Mouse (Mus musculus) monocyte, adult 2 months (primary cell): ENCODE results near the gene Ly6g6e.
A peak's percentile ranks its signal among the peaks of the same experiment; 100 is the strongest.

Source experiments
- DNase-seq, 2 experiments: peaks; one replicate each; pipeline ENCODE4 v3.0.0; 2022; ENCODE audit warnings: low spot score in 2 of 2, low read depth in 1 of 2

Gene Ly6g6e

DNA sequence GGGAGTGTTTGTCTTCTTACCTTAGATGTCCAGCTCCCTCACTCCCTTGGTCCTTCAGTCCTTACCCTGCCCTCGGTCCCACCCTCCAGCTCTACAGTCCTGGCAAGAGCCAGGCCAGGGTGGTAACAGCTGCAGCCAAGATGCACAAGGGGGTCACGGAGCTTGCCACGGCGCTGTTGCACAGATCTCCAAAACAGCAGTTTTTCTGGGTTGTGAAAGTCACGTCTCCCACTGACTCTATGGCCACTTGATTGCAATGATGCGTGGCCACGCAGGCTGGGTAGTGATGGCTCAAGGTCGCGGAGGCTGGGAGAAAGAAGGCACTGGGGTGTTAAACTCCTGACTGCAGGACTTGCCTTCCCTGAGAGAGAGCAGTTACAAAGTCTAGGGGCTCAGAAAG lies 5.2 kb upstream of the Ly6g6e start:
- no peak for DNase-seq

DNA sequence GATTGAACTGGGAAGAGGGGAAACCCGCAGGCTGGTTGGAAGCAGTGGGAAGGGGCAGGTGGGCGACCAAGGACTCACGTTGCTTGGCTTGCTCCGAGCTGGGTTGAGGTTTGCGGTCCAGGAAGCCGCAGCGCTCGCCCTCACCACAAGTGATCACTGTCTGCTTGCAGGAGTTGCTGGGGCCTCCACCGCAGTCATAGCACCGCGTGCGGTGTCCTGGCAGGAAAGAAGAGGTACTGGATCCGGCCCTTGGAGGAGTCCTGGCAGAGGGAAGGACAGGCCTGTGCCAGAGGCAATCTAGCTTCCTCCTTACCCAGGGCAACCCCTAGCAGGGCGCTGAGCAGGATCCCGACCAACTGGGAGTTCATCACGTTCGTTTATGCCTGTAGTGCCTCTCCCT lies 2.6 kb upstream of the Ly6g6e start:
- no peak for DNase-seq

DNA sequence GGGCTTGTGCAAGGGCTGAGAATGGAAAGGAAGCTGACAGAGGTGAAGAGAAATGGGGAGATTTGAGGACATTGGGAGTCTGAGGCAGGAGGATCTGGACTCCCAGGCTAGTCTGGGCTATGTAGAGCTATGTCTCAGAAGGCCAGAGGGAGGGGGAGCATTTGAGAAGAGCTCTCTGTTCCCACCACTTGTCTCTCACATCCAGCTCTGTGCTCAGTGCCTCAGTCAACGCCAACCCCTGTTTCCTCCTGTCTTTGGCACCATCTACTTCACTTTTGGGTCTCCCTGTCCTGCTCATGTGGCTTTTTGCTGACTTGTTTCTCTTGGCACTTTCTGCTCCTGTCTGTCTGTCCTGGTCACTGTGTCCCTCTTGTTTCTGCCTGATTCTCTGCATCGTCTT lies 583 bp downstream of the Ly6g6e start:
- DNase-seq, result no peak

DNA sequence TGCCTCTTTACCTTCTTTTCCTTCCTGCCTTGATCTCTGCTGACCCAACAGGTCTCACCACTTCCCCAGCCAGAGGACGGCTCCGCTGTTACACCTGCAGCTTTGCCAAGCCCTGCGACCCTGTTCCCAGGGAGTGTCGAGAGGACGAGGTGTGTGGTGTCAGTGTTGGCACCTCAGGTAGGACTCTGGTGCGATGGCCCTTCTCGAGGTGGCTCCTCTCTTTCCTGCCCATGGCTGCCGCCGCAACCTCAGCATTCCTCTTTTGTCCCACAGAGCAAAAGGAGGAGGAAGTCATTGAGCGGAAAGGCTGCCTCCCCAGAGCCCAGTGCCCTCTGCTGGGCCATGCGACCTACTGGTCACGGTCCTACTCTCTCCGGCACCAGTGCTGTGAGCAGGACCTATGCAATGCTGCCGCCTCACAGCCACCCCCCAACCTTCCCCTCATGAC lies 1.1 kb downstream of the Ly6g6e start, which contains the start of gene Ly6g6d:
Gene Ly6g6d, minus strand, starts transcription at position 280 of the 448 bp plus-strand sequence.
- peak in 1 of 2 experiments; percentile 16 for DNase-seq

DNA sequence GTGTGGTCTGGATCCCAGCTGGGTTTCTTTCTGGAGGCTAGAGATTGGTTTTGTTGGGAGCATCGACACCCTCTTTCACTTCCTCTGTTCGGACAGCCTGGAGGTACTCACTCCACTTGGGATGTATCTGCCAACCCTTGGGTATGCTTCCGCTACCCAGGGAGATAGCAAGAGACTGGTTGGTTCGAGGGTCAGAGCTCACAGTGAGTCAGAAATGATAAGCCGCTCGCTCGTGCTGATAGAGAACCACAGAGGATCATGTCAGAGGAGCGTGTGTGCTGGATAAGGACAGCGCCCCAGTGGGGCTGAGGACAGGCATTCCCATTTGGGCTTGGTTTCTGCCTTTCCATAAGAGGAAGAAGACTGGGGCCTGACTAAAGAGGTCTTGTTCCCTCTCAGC lies 3.1 kb downstream of the Ly6g6e start:
- no peak for DNase-seq

DNA sequence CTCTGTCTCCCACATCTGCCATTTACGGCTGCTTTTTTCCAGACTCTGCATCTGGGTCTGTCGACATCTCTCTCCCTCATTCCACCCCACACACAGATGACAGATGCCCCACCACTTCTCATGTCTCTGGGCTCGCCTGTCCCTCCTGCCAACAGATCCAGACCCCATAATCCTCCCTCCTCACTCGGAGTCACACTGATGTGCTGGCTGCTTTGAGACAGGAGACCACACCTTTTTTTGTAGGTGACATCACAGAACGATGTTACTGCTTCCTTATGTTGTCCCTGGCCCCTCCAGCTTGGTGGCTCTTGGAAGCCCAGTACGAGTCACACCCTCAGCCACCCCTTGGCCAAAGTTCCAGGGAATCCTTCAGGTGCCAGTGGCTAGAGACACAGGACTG lies 3.5 kb downstream of the Ly6g6e start:
- no peak for DNase-seq

DNA sequence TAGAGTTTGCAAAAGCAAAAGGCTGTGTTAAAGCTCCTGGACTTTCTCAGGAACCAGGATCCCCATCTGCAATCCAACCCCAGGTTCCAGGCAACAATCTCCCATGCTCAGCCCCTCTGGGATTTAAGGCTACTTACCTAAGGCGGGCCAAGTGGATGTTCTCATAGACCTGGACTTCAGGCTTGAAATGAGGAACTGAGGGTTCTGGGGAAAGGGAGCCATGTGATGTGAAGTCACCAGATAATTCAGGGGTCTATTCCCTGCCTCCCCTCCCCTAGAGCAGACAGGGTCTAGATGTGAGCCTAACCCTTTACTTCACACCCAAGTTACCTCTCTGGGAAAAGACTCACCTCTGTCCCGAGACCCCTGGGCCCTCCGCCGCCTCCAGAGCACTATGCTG lies 4.0 kb downstream of the Ly6g6e start:
- no peak for DNase-seq

DNA sequence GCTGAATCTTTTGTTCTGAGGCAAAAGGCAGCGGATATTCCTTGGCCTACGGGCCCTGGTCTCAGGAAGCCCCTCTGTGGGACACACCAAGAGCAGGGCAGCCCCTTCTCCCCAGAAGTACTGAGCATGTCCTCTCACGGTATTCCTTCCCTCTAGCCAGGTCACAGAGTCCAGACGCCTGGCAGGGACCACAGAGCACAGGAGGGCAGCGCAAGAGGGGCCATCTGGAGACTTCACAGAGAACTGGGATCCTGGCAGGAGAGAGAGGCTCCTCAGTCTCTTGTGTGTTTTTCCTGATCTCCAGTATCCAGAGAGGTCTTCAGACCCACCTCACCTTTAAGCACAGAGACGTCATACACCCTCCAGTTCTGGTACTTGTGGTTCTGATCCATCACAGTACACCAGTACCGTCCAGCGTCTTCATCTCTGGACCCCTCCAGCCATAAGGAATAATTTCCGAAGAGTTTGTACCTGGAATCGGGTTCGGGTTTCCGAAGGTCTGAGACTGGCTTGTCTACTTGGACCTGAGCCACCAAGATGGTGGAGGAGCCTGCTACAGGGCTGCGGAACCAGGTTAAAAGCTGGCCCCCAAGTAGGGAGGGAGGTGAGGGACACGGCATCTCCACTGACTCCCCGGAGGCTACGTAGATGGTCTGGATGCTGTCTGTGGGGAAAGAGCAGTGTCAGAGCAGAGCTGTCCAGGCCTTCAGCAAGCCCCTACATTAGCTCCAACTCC lies 6.3 kb downstream of the Ly6g6e start:
- DNase-seq, result no peak

DNA sequence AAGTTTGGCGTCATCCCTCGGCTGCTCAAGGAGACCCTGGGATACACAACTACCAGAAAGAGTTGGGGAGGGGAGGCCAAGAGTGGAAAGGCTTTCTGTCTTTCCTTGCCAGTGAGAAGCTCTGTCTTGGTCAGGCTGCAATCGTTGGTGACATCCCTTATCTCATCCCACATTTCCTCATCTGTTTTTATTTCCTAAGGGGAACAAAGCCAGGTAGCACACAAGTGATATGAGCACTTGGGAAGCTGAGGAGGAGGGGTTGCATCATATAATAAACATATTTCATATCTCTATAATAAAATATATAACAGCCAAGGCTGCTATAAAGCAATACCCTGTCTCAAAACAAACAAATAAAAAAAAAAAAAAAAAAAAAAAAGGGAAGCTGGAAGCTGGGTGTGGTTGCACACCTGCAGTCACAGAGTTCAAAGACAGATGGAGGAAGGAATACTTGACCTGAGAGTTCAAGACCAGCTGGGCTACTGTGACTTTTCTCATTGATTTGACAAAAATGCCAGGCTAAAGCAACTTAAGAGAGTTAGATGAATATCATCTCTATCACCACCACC lies 7.3 kb downstream of the Ly6g6e start:
- DNase-seq, result no peak

DNA sequence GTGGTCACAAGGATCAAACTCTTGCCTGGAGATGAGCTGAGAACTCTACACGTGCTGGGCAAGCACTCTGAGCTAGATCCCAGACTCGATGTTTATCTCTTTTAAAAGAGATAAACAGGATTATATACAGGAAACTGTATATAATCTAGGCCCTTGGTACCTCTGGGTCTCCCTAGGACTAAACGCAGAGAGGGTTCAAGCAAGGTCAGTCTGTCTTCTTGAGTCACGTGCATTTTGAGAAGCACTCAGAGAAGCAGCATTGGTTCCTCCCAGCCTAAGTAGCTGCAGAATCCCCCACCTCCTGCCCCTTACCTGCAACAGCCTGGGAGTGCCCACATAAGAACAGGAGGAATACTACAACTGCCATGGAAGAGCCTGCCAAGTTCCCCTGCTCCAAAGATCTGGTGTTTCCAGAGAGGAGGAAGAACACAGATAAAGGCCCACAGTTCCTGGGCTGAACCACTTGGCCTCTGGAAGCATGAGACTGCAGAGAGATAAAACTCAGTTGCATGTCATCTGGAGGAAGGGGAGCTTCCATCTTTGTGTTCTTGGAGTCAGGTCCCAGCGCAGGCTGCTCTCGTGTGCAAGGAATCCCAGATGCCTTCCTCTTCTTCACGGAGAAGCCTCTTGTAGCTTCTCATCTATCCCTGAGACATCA lies 8.6 kb downstream of the Ly6g6e start, which contains the start of gene Ly6g6f:
Gene Ly6g6f, minus strand, starts transcription at position 403 of the 658 bp plus-strand sequence.
- DNase-seq, result no peak

DNA sequence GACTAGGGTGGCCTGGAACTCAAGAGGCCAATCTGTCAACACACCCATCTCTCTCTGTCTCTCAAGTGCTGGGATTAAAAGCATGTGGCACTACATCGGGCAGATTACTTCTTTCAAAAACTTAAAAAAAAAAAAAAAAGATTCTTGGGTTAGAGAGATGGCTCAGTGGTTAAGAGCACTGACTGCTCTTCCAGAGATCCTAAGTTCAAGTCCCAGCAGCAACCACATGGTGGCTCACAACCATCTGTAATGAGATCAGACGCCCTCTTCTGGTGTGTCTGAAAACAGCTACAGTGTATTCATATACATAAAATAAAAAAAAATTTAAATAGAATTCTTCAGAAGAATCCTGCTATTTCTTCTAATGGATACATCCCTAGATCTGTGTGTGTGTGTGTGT lies 11.4 kb downstream of the Ly6g6e start:
- no peak for DNase-seq

DNA sequence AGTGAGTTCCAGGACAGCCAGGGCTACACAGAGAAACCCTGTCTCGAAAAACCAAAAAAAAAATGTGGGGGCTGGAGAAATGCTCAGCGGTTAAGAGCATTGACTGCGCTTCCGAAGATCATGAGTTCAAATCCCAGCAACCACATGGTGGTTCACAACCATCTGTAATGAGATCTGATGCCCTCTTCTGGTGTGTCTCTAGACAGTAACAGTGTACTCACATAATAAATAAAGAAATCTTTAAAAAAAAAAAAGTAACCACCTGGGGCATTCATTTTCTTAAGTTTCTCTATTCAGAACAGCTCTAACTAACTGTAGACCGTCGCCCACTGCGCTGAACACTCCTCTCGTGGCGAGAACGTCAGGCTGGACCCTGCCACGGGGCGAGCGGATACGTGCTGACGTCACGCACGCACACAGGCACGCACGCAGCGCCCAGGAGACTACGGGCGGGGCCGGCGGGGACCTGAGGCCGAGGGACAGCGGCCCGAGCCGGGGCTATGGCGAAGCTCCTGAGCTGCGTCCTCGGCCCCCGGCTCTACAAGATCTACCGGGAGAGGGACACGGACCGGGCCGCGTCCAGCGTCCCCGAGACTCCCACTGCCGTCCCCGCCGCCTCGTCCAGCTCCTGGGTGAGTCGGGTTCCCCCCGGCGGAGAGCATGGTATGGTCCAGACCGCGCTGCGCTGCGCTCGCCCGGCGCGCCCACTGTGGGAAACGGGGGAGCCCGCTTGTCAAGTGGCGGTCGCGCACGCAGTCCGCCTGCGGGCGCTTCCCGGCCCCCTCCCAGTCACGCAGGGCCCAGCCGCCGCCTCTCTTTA lies 12.3 kb downstream of the Ly6g6e start, which contains the start of gene Abhd16a:
Gene Abhd16a, plus strand, starts transcription at position 439 of the 820 bp plus-strand sequence.
- DNase-seq, result peak; percentile 79 to 92

DNA sequence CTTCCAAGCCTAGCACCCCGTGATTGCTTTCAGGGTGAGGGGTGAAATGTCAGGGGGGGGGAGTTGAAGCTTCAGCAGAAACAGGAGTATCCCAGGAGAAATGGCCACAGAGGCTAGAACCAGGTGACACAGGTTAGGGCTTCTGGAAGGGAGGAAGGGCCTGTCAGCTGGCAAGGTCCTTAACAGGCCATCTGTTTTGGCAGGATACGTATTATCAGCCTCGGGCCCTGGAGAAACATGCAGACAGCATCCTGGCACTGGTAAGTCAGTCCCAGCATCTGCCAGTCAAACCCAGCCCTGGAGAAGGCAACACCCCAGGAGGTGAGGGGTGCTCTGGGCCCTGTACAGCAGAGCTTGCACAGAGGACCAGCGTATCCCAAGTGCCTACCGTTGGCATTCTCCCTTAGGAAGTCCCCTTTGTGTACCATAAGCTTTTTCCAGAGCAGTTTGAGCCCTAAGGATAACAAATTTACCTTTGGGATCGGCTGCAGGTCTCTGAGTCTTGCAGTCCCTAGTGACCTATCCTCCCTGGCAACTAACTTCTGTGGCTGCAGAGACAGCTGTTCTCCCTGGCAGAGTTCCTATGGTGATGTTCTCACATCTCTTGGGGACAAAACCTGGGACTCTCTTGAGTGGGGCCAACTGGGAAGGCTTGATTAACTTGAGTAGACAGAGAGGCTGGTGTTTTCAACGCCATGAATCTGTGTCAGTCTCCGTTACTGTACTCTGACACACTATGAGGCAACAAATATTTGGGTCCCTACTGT lies 13.6 kb downstream of the Ly6g6e start:
- DNase-seq, result no peak

DNA sequence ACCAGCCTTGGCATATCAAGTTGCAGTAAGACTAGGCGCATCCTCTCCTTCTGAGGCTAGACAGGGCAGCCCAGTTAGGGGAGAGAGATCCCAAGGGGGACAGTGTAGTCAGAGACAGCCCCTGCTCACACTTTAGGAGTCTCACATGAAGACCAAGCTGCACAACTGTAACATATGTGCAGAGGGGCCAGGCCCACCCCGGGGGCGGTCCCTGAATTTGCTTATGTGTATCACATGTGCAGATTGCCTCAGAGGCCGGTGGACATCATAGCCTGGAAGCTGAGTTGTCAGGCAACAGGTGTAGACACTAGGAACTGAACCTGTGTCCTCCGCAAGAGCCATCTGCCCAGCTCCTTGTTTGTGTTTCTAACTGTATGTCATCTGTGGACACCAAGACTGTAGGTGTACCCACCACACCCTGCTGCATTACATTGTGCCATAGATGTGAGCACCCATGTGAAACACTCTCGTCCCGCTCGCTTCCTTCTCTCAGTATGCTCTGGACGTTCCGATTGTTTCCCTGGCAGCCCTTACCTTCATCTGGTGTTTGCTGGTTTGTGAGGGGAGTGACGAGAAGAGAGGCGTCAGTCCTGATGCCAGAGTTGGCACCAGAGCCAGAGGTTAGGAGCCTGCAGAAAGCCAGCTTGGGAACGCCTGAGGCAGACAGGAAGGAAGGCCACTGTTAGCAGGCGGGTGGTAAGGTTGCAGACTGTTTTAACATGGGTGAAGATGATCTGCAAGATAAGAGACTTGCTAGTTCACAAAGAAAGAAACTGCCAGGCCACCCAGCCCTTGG lies 15.9 kb downstream of the Ly6g6e start:
- no peak for DNase-seq

DNA sequence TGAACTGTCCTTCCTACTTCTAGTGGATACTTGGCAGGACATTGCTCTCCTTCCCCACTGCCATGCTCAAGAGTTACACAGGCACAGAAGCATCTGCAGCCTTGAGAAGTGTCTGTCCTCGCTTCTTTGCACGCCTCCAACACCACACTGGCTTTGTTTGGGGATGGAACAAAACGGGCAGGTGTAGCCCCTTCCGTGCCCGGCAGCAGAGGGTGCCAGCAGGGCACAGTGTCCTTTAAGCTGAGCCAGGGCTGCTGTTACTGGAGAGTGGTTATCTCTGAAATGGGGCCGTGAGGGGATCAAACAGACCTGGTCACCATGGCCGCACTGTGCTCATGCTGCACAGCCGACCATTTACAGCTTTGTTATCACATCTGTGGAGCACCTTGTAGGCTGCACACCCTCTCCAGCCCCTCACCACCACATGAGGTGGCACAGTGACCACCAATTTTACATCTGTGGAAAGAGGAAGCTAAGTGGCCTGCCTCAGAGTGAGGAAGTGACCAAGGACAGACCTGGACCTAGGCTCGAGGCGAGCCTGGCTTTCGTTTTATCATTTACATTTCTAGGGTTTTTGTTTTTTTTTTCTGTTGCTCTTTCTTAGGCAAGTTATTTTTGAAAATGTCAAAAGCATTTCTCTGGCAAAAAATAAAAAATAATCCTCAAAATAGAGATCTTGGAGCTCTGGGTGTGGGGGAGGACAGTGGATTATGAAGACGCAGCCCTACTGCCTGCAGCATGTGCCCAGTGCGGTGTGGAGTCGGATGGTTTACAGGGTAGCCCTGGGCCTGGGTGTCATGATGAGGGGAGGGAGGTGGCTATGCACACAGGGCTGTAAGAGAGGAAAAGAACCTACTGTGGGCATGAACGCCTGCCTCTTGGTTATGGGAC lies 18.0 kb downstream of the Ly6g6e start:
- DNase-seq, result no peak

DNA sequence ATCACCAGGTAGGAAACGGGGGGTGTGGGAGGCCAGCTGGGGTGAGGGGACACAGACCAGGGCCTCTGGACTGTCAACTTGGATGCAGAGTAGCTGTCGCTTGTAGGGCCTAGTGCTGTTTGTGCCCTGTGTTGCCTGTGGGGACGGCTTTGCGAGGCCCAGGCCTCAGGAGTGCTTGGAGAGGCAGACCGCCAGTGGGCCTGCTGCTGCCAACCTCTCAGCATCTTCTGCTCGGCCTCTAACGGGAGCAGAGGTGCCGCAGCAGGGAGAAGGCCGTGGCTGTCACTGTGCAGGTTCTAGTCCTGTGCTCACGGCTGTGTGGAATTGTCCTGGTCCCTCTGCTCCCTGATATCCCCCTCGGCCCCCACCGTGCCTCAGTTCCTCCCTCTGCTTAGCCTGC lies 19.9 kb downstream of the Ly6g6e start:
- no peak for DNase-seq

DNA sequence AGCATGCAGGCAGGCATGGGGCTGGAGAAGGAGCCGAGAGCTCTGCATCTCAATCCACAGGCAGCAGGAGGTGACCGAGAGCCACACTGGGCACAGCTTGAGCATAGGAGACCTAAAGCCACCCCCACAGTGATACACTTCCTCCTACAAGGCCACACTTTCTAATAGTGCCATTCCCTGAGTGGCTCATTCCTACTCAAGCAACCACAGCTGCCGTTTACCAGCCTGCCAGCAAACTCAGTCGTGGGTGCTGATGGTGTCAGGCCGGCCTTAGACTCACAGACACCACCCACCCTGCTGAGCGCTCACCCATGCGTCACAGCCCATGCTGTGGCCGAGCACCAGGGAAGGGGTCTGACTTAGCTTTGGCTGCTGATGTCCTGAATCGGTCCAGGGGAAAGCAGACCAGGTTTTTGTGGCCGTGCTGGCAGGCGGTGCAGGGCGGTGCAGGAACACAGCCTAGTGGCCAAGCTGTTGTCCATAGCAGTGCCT lies 20.5 kb downstream of the Ly6g6e start:
- DNase-seq, result no peak

DNA sequence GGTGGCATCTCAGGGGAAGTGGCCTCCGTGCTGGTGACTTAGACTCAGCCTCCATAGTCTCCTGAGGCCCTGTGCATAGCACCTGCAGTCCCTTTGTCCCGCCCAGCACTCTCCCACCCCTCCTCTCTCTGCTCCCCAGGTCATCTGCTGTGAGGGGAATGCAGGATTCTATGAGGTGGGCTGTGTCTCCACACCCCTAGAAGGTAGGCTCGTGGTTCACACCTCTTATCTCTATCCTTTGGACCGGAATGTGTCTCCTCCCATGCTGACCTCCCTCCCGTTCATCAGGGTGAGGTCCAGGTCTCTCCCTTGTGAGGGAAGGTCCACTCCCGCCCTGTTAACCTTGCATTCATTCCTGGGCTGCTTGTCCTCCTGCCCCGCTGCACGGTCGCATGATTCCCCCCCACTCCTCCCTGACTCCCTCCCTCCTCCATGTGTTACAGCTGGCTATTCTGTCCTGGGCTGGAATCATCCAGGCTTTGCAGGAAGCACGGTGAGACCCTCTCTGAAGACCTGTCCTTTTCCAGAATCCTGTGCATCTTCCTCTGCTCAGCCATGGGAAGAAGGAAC lies 23.6 kb downstream of the Ly6g6e start:
- DNase-seq, result no peak
